Mouse (Mus musculus): ENCODE measurements around the gene Sfmbt2. TPM values are rescaled to one million over a fixed set of nuclear protein-coding genes. Genes with fewer than 3 reads are reported as not detected.
"Not testable (repeated sequence)": the region's sequence is repeated elsewhere in the genome, so short reads cannot be mapped to it uniquely, and the experiment has no call there.

Sfmbt2 gene
- polyA plus RNA-seq, 1 experiment from 2014 or later, result 0.47 TPM

- ATAC-seq, result no peak
- 65% methylated on average over 4 of the region's 4 CpGs for WGBS
Observed at GRCm38 (mm10) chr2:10335037-10335608, 35.2 kb upstream of the Sfmbt2 start.

GRCm38 (mm10) chr2:10340022-10340421 lies 30.3 kb upstream of the Sfmbt2 start:
- Histone ChIP-seq H3K36me3 (ENCODE audit: control insufficient read depth, insufficient read depth) (no peaks in the 10 kb centered on the region), H3K9ac (ENCODE audit: low read depth, low read length) (no peak overlapping the region), H3K9me3 (ENCODE audit: control insufficient read depth) (no peaks in the 10 kb centered on the region), H3K4me2 (replicated peaks; ENCODE audit: low read depth) (no peak overlapping the region), H3K4me1 (replicated peaks; ENCODE audit: control insufficient read depth, insufficient read depth, low read length) (no peaks in the 10 kb centered on the region), H3K4me3 (ENCODE audit: low read depth, low read length) (no peak overlapping the region), H3K27me3 (replicated peaks; ENCODE audit: control insufficient read depth, insufficient read depth, low read length) (no peaks in the 10 kb centered on the region), H3K27ac (ENCODE audit: low read depth, low read length) (no peak overlapping the region)
- WGBS, result 27% methylated on average over 1 of the region's 1 CpGs
- TF ChIP-seq CTCF (IDR thresholded peaks at IDR 0.05; ENCODE audit: low read depth), result no peak
- no peak for ATAC-seq

More at GRCm38 (mm10) chr2:10335037-10335608, 35.2 kb upstream of the Sfmbt2 start:
- Histone ChIP-seq H3K36me3 (ENCODE audit: control insufficient read depth, insufficient read depth) (no peaks in the 10 kb centered on the region), H3K4me1 (replicated peaks; ENCODE audit: control insufficient read depth, insufficient read depth, low read length) (no peaks in the 10 kb centered on the region), H3K27me3 (replicated peaks; ENCODE audit: control insufficient read depth, insufficient read depth, low read length) (no peaks in the 10 kb centered on the region), H3K27ac (ENCODE audit: low read depth, low read length) (no peak overlapping the region), H3K9ac (ENCODE audit: low read depth, low read length) (no peak overlapping the region), H3K4me3 (ENCODE audit: low read depth, low read length) (no peak overlapping the region), H3K9me3 (ENCODE audit: control insufficient read depth) (no peaks in the 10 kb centered on the region), H3K4me2 (replicated peaks; ENCODE audit: low read depth) (no peak overlapping the region)
- TF ChIP-seq CTCF (IDR thresholded peaks at IDR 0.05; ENCODE audit: low read depth), result no peak

DNA sequence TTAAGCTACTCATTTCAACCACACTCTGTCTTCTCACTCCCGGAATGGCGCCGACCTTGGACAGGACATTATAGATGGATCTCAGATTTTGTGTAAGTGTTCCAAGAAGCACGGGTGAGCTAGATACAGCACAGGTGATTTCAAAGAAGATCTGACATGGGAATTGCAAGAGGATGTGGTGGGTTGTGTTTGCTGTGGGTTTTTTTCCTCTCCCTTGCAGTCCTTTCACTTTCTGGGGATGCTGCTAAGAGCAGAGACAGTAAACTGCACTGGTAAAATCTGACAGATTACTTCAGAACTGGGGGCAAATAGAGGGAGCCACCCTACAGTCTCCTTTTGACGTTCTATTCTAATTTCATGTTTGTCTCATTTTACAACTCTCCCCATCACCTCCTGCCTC lies 26.8 kb upstream of the Sfmbt2 start:
- no peak overlapping the region for H3K4me2 ChIP-seq (replicated peaks; ENCODE audit: low read depth)
- WGBS, result 73% methylated on average over 5 of the region's 5 CpGs
- H3K9ac ChIP-seq (ENCODE audit: low read depth, low read length), result no peak overlapping the region
- no peak overlapping the region for H3K27ac ChIP-seq (ENCODE audit: low read depth, low read length)
- ATAC-seq, result no peak
- H3K4me1 ChIP-seq (replicated peaks; ENCODE audit: control insufficient read depth, insufficient read depth, low read length), result no peaks in the 10 kb centered on the region
- TF ChIP-seq CTCF (IDR thresholded peaks at IDR 0.05; ENCODE audit: low read depth), result no peak
- no peak overlapping the region for H3K4me3 ChIP-seq (ENCODE audit: low read depth, low read length)
- H3K9me3 ChIP-seq (ENCODE audit: control insufficient read depth), result no peaks in the 10 kb centered on the region
- no peaks in the 10 kb centered on the region for H3K27me3 ChIP-seq (replicated peaks; ENCODE audit: control insufficient read depth, insufficient read depth, low read length)
- no peaks in the 10 kb centered on the region for H3K36me3 ChIP-seq (ENCODE audit: control insufficient read depth, insufficient read depth)

DNA sequence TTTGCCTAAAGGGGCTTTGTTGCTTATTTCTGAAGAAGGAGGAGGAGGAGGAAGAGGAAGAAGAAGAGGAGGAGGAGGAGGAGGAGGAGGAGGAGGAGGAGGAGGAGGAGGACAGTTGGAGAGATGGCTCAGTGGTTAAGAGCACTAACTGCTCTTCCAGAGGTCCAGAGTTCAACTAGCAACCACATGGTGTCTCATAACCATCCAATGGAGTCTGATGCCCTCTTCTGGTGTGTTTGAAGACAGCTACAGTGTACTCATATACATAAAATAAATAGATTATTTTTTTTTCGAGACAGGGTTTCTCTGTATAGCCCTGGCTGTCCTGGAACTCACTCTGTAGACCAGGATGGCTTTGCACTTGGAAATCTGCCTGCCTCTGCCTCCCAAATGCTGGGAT lies 26.2 kb upstream of the Sfmbt2 start:
- H3K4me2 ChIP-seq (replicated peaks; ENCODE audit: low read depth); H3K4me1 ChIP-seq (replicated peaks; ENCODE audit: control insufficient read depth, insufficient read depth, low read length); H3K9ac ChIP-seq (ENCODE audit: low read depth, low read length); ATAC-seq; H3K36me3 ChIP-seq (ENCODE audit: control insufficient read depth, insufficient read depth); H3K27me3 ChIP-seq (replicated peaks; ENCODE audit: control insufficient read depth, insufficient read depth, low read length); H3K4me3 ChIP-seq (ENCODE audit: low read depth, low read length); H3K27ac ChIP-seq (ENCODE audit: low read depth, low read length); H3K9me3 ChIP-seq (ENCODE audit: control insufficient read depth): not testable (repeated sequence)
- 78% methylated on average over 1 of the region's 1 CpGs for WGBS

DNA sequence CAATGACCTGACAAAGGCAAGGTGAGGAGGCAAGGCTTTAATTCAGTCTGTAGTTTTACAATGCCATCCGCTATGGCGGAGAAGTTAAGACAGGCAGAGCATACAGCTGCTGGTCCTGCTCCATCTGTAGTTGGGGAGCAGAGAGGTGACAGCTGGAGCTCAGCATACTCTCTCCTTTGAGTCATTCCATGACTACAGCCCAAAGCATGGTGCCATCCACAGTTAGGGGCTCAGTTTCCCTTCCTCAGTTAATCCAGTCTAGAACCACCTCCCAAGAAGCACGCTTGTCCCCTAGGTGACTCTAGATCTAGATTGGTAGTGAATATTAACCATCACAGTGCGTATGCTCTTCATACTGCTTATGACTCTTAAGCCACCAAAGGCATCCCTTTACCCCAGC lies 23.1 kb upstream of the Sfmbt2 start:
- no peak overlapping the region for H3K4me2 ChIP-seq (replicated peaks; ENCODE audit: low read depth)
- WGBS, result 96% methylated on average over 4 of the region's 4 CpGs
- ATAC-seq, result no peak
- H3K4me1 ChIP-seq (replicated peaks; ENCODE audit: control insufficient read depth, insufficient read depth, low read length), result no peaks in the 10 kb centered on the region
- no peaks in the 10 kb centered on the region for H3K9me3 ChIP-seq (ENCODE audit: control insufficient read depth)
- H3K4me3 ChIP-seq (ENCODE audit: low read depth, low read length), result no peak overlapping the region
- H3K36me3 ChIP-seq (ENCODE audit: control insufficient read depth, insufficient read depth), result no peaks in the 10 kb centered on the region
- no peak for TF ChIP-seq CTCF (IDR thresholded peaks at IDR 0.05; ENCODE audit: low read depth)
- H3K27me3 ChIP-seq (replicated peaks; ENCODE audit: control insufficient read depth, insufficient read depth, low read length), result no peaks in the 10 kb centered on the region
- no peak overlapping the region for H3K27ac ChIP-seq (ENCODE audit: low read depth, low read length)
- H3K9ac ChIP-seq (ENCODE audit: low read depth, low read length), result no peak overlapping the region

DNA sequence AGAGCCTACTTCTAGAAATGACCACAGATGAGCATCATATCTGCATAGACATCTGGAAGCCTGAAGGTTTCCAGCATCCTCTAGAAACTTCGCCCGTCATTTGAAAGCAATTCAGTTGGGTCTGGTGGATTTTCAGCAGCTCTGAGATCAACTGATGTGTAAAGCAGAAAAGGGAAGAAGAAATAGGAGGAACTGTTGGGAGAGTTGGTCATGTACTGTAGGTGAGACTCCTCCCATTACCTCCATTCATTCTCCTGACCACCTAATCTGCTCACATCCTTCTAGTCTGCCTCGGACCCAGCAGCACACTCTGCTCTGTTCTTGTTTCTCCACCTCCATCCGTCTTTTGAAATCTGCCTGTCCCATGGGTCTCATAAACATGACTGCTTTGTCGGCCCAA lies 22.3 kb upstream of the Sfmbt2 start:
- TF ChIP-seq CTCF (IDR thresholded peaks at IDR 0.05; ENCODE audit: low read depth), result no peak
- H3K4me1 ChIP-seq (replicated peaks; ENCODE audit: control insufficient read depth, insufficient read depth, low read length), result no peaks in the 10 kb centered on the region
- no peak overlapping the region for H3K4me3 ChIP-seq (ENCODE audit: low read depth, low read length)
- no peak overlapping the region for H3K4me2 ChIP-seq (replicated peaks; ENCODE audit: low read depth)
- H3K9me3 ChIP-seq (ENCODE audit: control insufficient read depth), result no peaks in the 10 kb centered on the region
- H3K36me3 ChIP-seq (ENCODE audit: control insufficient read depth, insufficient read depth), result no peaks in the 10 kb centered on the region
- no peak for ATAC-seq
- 83% methylated on average over 5 of the region's 5 CpGs for WGBS
- no peaks in the 10 kb centered on the region for H3K27me3 ChIP-seq (replicated peaks; ENCODE audit: control insufficient read depth, insufficient read depth, low read length)
- H3K9ac ChIP-seq (ENCODE audit: low read depth, low read length), result no peak overlapping the region
- no peak overlapping the region for H3K27ac ChIP-seq (ENCODE audit: low read depth, low read length)

DNA sequence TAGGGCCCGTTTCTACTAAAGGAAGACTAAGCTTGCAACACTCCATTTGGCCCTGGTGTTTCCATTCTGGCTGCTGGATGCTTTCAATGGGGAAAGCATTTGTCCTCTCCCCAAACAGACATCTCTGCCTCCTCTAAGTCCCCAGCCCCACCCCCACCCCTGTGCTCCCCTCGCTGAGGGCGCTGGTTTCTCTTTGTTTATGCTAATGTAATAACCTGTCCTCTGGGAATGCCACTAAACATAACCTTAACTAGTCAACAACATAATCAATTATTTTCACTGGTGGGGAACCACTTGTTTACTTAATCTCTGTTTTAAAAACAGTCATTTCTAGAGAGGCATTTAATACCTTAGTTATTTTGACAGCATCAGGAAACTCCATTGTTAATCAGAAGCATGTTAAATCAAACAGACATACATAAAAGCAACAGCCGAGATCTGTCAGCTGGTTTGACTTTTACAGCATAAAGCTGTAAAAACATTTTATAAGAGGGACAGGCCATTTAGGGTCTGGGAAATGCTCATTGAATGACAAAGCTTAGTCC lies 20.0 kb upstream of the Sfmbt2 start:
- Histone ChIP-seq H3K9me3 (ENCODE audit: control insufficient read depth) (no peaks in the 10 kb centered on the region), H3K27me3 (replicated peaks; ENCODE audit: control insufficient read depth, insufficient read depth, low read length) (no peaks in the 10 kb centered on the region), H3K4me1 (replicated peaks; ENCODE audit: control insufficient read depth, insufficient read depth, low read length) (no peaks in the 10 kb centered on the region), H3K27ac (ENCODE audit: low read depth, low read length) (no peak overlapping the region), H3K36me3 (ENCODE audit: control insufficient read depth, insufficient read depth) (no peaks in the 10 kb centered on the region), H3K4me3 (ENCODE audit: low read depth, low read length) (no peak overlapping the region), H3K4me2 (replicated peaks; ENCODE audit: low read depth) (no peak overlapping the region), H3K9ac (ENCODE audit: low read depth, low read length) (no peak overlapping the region)
- 14% methylated on average over 4 of the region's 4 CpGs for WGBS
- no peak for ATAC-seq
- no peak for TF ChIP-seq CTCF (IDR thresholded peaks at IDR 0.05; ENCODE audit: low read depth)
